Mouse (Mus musculus) frontal cortex, postnatal 36 days (tissue): ENCODE results near the gene Nudt1.
"Not testable (repeated sequence)": the region's sequence is repeated elsewhere in the genome, so short reads cannot be mapped to it uniquely, and the experiment has no call there.

Experiments
- DNase-seq, 2 experiments: peaks; one replicate each; pipeline ENCODE4 v3.0.0; 2022; ENCODE audit warnings: low spot score in 2 of 2

Gene Nudt1

GRCm38 (mm10) chr5:140342880-140343279 is 21.4 kb downstream of the Nudt1 start:
- DNase-seq = no peak

DNA sequence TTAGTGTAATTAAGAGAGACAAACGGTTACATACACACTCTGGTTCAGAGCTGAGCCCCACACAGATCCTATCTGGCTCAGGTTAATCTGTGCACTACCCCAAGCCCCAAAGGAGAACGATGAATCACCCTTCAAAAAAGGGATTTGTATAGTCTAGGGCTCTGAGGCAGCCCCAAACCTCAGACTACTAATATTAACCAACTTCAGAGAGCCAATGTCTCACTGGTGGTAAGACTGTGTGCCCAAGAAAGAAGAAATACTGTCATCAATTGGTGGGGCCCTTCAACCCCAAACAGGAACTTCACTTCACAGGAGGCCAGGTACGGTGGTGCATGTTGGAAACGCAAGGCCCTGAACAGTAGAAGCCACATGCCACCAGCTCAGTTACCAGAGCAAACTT is 23.8 kb downstream of the Nudt1 start:
- DNase-seq = no peak

DNA sequence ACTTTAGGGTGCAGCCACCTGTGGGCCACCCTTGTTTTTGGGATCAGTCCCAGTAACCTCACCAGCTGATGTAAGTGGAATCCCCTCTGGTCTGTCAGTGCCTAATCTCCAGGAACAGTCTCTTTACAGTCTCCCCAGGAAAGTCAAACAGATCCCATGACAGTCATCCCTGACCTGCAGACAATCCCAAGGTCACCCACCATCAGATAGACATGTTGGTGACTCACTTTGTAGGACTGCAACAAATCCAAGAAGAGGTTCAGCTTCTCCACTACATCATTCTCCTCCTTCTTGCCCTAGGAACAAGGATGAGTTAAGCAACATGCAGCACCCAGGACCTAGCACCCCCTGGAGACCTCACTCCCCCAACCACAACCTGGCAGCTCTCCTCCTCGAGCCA is 24.6 kb downstream of the Nudt1 start:
- no peak for DNase-seq

GRCm38 (mm10) chr5:140349882-140350281 is 28.4 kb downstream of the Nudt1 start:
- no peak for DNase-seq

DNA sequence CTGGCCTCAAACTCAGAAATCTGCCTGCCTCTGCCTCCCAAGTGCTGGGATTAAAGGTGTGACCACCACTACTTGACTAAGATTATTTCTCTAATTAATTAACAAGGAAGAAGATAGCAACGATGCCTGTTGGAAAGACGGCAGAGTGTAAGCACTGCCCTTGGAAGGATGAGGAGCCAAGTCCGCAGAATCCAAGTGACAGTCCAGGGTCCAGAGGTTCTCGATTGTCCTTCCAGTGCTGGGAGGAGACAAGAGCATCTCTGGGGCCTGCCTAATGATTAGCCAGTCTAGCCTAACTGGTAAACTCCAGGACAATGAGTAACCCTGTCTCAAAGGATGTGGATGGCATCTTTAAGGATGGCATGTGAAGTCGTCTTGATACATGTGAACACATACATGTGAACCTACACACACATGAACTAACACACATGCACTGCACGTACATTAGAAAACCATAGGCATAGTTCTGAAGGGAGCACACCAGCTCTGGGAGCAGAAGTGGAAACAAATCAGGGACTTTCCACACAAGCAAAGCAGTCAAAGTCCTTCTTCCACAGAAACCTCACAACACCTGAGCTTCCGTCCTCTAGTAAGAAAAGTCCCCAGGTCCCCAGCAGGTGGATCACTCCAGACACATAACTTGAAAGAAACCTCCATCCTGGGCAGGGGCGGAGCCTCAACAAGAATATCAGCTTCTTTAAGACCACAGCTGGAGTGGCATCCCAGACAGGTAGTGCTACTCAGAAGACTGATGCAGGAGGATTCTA is 29.5 kb downstream of the Nudt1 start:
- DNase-seq = no peak

- DNase-seq = no peak
Measured at GRCm38 (mm10) chr5:140352352-140352751, 30.9 kb downstream of the Nudt1 start.

DNA sequence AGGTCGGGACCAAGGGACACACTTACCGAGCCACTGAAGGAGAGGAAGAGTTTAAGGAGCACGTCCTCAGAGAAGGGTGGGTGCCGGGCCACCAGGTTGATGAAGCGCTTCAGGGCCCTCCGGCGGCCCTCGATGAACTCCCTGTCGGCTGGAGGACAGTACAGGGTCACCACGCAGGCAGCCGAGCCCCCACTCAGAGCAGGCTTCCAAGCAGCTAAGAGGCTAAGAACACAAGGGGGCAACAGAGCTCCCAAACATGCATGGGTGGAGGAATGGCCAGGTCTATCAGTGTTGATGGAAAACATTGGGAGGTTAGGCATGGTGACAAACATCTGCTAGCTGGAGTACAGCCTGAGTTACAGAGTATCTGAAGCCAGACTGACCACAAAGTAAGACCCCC is 34.5 kb downstream of the Nudt1 start:
- no peak for DNase-seq

DNA sequence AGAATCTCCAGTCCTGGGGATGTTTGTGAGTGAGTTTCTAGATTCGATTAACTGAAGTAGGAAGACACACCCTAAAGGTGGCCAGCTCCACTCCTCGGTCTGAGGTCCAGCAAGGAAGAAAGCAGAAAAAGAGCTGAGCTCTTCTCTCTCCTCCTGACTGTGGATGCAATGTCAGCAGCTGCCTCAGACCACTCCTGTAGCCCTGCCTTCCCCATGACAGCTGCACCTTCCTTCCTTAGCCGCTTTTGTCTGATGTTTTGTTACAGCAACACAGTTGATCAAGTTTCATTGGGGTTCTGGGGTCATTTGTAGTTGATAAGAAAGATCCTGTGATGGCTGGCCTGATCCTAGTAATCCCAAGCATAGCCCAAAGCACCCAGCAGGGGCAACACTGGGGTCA is 36.0 kb downstream of the Nudt1 start:
- DNase-seq = no peak

- DNase-seq = no peak
Measured at GRCm38 (mm10) chr5:140359930-140360674, 38.6 kb downstream of the Nudt1 start.

DNA sequence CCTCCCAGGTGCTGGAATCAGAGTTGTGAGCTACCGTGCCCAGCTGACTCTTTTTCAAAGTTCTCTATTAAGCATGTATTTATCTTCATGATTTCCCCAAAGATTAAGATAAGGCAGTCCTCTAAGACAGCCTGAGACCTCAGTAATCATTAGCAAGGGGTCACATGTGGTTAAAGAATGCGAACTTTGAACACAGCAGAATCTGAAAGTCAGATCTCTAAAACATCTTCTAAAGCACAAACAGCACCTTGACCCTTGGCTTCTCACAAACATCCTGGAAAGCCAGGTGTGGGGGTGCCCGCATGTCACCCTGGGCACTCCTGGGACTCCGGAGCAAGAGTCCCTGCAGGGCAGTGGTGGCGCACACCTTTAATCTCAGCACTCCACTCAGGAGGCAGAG is 43.0 kb downstream of the Nudt1 start:
- DNase-seq = no peak

GRCm38 (mm10) chr5:140368126-140368525 is 46.7 kb downstream of the Nudt1 start:
- not testable (repeated sequence) for DNase-seq

- DNase-seq = no peak
Measured at GRCm38 (mm10) chr5:140368926-140369325, 47.5 kb downstream of the Nudt1 start.

GRCm38 (mm10) chr5:140369466-140369865 is 48.0 kb downstream of the Nudt1 start:
- no peak for DNase-seq

DNA sequence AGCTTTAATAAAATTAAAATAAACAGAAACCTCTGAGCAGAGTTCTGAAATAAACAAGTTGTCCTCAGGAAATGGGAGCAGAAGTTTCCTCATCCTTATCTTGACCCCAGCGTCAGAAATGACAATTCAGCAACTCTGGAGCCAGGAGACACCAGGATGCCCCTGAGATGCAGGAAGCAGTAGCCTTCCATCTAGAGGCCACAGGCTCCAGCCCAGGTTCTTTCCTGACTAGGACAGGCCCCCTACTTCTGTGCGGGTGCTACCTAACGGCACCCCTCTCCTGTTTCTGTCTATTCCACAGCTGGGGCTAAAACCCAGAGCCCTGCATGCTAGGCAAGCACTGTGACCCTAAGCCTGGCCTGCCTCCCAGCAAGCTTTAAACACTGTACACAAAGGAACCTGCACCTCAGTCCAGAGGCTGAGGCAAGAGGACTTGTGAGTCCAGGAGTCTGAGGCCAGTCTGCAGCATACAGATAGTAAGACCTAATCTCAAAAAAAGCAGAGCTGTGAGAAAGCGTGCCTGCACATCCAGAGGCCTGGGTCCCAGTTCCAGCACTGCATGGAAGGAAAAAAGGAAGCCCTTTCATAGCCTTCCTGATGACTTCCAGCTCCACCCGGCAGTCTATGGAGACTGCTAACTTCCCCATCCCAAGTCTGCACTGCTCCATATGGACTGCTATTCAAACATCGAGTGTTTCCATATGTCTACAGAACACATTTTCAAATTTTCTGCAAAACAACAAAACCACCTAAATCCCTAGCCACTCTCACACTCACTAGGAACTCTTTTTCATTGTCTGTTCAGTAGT is 49.2 kb downstream of the Nudt1 start:
- DNase-seq = no peak

GRCm38 (mm10) chr5:140371671-140372070 is 50.2 kb downstream of the Nudt1 start:
- peak; percentile 25 to 56 for DNase-seq

DNA sequence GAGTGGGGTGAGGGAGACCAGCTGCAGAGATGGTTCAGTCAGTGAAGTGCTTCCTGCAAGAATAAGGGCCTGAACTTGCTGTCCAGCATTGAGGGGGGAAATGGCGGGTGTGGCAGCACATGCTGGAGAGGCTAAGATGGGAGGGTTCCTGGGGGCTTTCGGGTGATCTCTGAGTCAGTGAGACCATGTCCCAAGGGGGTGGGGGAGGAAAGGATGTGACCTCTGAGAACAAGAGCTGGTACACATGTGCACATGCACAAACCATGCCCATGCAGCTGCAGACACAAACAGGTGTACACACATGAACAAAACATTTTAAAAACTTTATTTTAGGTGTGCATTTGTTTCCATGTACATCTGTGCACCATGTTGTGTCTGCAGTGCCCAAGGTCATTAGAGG is 52.3 kb downstream of the Nudt1 start:
- no peak for DNase-seq

GRCm38 (mm10) chr5:140374226-140374625 is 52.8 kb downstream of the Nudt1 start:
- peak; percentile 12 to 39 for DNase-seq

DNA sequence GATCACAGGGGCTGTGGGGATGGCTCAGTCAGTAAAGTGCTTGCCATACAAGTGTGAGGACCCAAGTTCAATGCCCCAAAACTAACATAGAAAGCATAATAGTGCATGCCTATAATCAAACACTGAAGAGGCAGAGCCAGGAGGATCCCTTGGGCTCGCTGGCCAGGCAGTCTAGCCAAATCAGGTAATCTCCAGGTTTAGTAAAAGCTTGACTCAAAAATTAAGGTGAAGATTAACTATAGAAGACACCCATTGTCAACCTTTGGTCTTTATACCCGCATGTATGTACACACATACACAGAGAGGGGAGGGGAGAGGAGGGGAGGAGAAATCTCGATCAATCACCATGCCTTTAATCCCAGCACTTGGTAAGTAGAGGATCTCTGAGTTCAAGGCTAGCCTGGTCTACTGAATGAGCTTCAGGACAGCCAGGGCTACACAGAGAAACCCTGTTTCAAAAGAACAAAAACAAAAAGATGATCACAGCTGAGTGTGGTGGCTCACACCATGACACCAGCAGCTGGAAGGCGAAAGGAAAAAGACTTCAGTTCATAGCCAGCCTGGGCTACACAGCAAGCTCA is 53.9 kb downstream of the Nudt1 start:
- DNase-seq = no peak

DNA sequence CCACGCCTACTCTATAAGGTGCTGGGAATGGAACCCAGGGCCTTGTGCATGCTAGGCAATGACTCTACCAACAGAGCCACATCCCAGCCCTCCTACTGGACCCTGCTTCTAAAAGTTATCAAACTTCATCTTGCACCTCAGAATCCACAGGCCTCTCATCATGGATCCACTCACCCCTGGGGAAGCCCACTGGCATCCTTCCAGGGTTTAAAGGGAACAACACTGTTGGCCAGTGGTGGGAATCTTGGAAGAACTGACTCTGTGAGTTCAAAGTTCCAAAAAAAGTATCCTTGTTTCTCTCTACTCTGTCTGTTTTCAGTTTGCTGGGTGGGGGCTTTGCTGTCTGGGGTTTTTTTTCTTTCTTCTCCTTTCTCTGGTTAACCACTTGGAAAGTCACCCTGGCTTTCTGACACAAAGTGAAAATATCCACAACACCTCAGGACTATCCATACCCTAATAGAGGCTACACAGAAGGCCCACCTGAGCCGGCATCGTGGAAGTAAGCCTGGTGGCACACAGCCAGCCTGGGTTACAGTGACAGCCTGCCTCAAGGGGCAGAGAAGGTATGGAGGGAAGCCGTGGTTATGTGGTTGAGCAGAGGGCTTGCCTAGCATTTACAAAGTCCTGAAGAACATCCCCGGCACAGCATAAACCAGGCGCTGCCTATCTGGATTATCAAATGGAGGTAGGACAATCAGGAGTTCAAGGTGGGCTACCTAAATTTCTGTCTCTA is 56.8 kb downstream of the Nudt1 start:
- no peak for DNase-seq

- DNase-seq = no peak
Measured at GRCm38 (mm10) chr5:140379299-140379698, 57.8 kb downstream of the Nudt1 start.

DNA sequence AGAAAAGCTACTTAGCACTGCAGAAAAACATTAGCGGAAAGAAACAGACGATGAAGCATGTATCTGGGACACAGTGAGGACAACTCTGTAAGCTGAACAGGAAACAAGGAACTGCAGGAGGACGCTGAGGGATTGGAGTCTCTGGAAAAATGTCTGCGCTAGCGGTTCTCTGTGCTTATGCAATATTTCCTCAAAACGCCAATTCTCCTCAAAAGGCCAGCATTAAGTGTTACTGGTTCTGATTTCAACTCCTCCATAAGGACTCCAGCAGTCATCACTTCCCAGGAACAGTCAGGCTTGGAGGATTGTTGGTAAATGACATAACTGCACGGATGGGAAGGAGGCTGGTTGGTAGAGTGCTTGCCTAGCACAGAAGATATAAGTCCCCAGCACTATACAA is 59.7 kb downstream of the Nudt1 start:
- no peak for DNase-seq
